7 mouse cellular contexts compared by ENCODE assay signal in the genomic region with DNA sequence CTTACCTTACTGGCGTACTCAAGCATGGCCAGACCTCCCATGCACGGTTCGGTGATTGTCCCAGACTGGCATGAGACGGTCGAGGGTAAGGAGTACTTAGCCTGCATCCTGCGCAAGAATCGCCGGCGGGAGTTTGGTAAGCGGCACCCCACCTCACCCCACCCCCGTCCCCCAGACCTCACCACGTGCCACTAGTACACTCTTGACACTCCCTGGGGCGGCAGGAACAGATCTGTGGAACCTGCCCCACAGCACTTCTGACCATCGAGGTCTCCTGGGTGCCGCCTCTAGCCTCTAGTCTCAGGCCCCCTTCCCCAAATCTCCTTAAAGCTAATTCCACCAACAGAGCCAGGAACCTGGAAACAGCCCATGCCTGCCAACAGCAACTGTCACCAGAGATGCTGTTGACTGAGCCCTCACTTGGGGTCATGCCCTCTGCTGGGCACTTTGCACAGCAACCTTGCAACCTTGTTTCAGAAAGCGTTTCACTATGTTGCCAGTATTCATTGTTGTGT. TPM values are rescaled to one million over a fixed set of nuclear protein-coding genes. Genes with fewer than 3 reads are reported as not detected.
A peak's percentile ranks its signal among the peaks of the same experiment; 100 is the strongest.
DNase-seq lines count a peak whose midpoint lies in the region; ATAC-seq and TF ChIP-seq lines count a peak whose summit lies in the region.

No protein-coding gene starts in this region.

- peak; percentile 71 for ATAC-seq in activated CD4-positive, CD25-positive, alpha-beta regulatory T cell, adult 4 months
- ATAC-seq in embryonic facial prominence, embryonic 11.5 days (replicated peaks; ENCODE audit: insufficient number of reproducible peaks, low FRiP score, low TSS enrichment, low read depth) = peak; percentile 60; the same call in 1 of the 2 replicates
- peak; percentile 72 for ATAC-seq in hindbrain, embryonic 16.5 days
- peak; percentile 29 for ATAC-seq in neural tube, embryonic 15.5 days (ENCODE audit: low FRiP score)

- no peaks in the 10 kb centered on the region for H3K27me3 ChIP-seq in embryonic facial prominence, embryonic 11.5 days (ENCODE audit: control insufficient read depth, insufficient read depth, low read length)
- H3K27me3 ChIP-seq in hindbrain, embryonic 16.5 days (replicated peaks; ENCODE audit: control insufficient read depth, insufficient read depth, low read length) = no peaks in the 10 kb centered on the region
- no peaks in the 10 kb centered on the region for H3K27me3 ChIP-seq in neural tube, embryonic 15.5 days (replicated peaks)

- peak overlapping the region; percentile 70 for H3K9ac ChIP-seq in embryonic facial prominence, embryonic 11.5 days (replicated peaks; ENCODE audit: low read length)
- H3K9ac ChIP-seq in hindbrain, embryonic 16.5 days (ENCODE audit: low read depth, low read length) = peak overlapping the region; percentile 77
- H3K9ac ChIP-seq in neural tube, embryonic 15.5 days (replicated peaks) = peak overlapping the region; percentile 75

- no peak overlapping the region for H3K27ac ChIP-seq in embryonic facial prominence, embryonic 11.5 days (replicated peaks; ENCODE audit: low read depth, low read length)
- no peak overlapping the region for H3K27ac ChIP-seq in hindbrain, embryonic 16.5 days (ENCODE audit: low read depth, low read length)
- H3K27ac ChIP-seq in neural tube, embryonic 15.5 days (replicated peaks) = peak overlapping the region; percentile 80

- WGBS in embryonic facial prominence, embryonic 11.5 days = 2% methylated on average over 16 of the region's 16 CpGs
- WGBS in hindbrain, embryonic 16.5 days = 2% methylated on average over 16 of the region's 16 CpGs
- whole genome bisulfite sequencing in lung, adult 2 months = 2% methylated on average over 16 of the region's 16 CpGs
- under 1% methylated on average over 16 of the region's 16 CpGs for WGBS in neural tube, embryonic 15.5 days

- H3K4me1 ChIP-seq in embryonic facial prominence, embryonic 11.5 days (ENCODE audit: control insufficient read depth, insufficient read depth, low read length) = no peaks in the 10 kb centered on the region
- H3K4me1 ChIP-seq in hindbrain, embryonic 16.5 days (ENCODE audit: control insufficient read depth, insufficient read depth, low read depth, low read length) = peaks cover 10% of the 10 kb centered on the region
- H3K4me1 ChIP-seq in lung, adult 2 months (ENCODE audit: control insufficient read depth, insufficient read depth, low read length) = peaks cover 7% of the 10 kb centered on the region; the same call in 1 of the 2 replicates
- H3K4me1 ChIP-seq in neural tube, embryonic 15.5 days = peaks cover 21% of the 10 kb centered on the region

- peak overlapping the region; percentile 51 for H3K4me3 ChIP-seq in embryonic facial prominence, embryonic 11.5 days (ENCODE audit: low read depth, low read length)
- H3K4me3 ChIP-seq in hindbrain, embryonic 16.5 days (ENCODE audit: low read length) = peak overlapping the region; percentile 64
- peak overlapping the region; percentile 59 for H3K4me3 ChIP-seq in lung, adult 2 months (replicated peaks; ENCODE audit: extremely low read depth, low read depth, low read length)
- H3K4me3 ChIP-seq in neural tube, embryonic 15.5 days (replicated peaks) = peak overlapping the region; percentile 62

- peak; percentile 53 to 70 for DNase-seq in CD8-positive naive resting alpha-beta T cell, adult 2 months (ENCODE audit: low read depth in 2 of 2, low spot score in 2 of 2)
- peak; percentile 63 for DNase-seq in embryonic facial prominence, embryonic 11.5 days (ENCODE audit: low spot score)
- no peak for DNase-seq in lung, adult 2 months
- no peak for DNase-seq in frontal cortex, postnatal 36 days (ENCODE audit: low spot score in 2 of 2)

- no peaks in the 10 kb centered on the region for H3K36me3 ChIP-seq in embryonic facial prominence, embryonic 11.5 days (replicated peaks; ENCODE audit: control insufficient read depth, insufficient read depth, low read depth, low read length)
- H3K36me3 ChIP-seq in hindbrain, embryonic 16.5 days (ENCODE audit: control insufficient read depth, insufficient read depth, low read length) = no peaks in the 10 kb centered on the region
- H3K36me3 ChIP-seq in neural tube, embryonic 15.5 days = no peaks in the 10 kb centered on the region

- TF ChIP-seq CTCF in lung, adult 2 months (IDR thresholded peaks at IDR 0.05; ENCODE audit: insufficient read depth, low read length) = peak; percentile 72

- TF ChIP-seq POLR2A in lung, adult 2 months (IDR thresholded peaks at IDR 0.05; ENCODE audit: borderline replicate concordance, extremely low read depth, low read depth, low read length) = no peak

- H3K9me3 ChIP-seq in embryonic facial prominence, embryonic 11.5 days (replicated peaks; ENCODE audit: control insufficient read depth, low read length) = no peaks in the 10 kb centered on the region
- H3K9me3 ChIP-seq in hindbrain, embryonic 16.5 days (ENCODE audit: control insufficient read depth, low read length) = no peaks in the 10 kb centered on the region
- H3K9me3 ChIP-seq in neural tube, embryonic 15.5 days (replicated peaks) = no peaks in the 10 kb centered on the region

- peak overlapping the region; percentile 84 for H3K4me2 ChIP-seq in embryonic facial prominence, embryonic 11.5 days (ENCODE audit: low read depth, low read length)
- peak overlapping the region; percentile 96 for H3K4me2 ChIP-seq in hindbrain, embryonic 16.5 days (ENCODE audit: low read length)
- H3K4me2 ChIP-seq in neural tube, embryonic 15.5 days = peak overlapping the region; percentile 95

RNA-seq across cellular contexts. Expression of a gene that starts 0.6 kb away (rescaled TPM):
- 1 to 10 TPM; 1.5 to 3.2 TPM for polyA plus RNA-seq in activated CD4-positive, CD25-positive, alpha-beta regulatory T cell, adult 4 months (2017; shearing (Covaris generic))
- 6.2 and 6.8 TPM in 2 replicates for polyA plus RNA-seq in embryonic facial prominence, embryonic 11.5 days (2014; fragmentation: Nextera tagmentation; extraction: Ambion mirVana)
- 8.4 and 8.9 TPM in 2 replicates for polyA plus RNA-seq in hindbrain, embryonic 16.5 days (2015; fragmentation: Nextera tagmentation; extraction: Ambion mirVana)
- polyA plus RNA-seq in lung, adult 2 months (2012; rRNA removed) = 1.9 and 3.7 TPM in 2 replicates
- polyA plus RNA-seq in neural tube, embryonic 15.5 days (2015; fragmentation: Nextera tagmentation; extraction: Ambion mirVana) = 8.9 and 9.0 TPM in 2 replicates

RNA-seq across cellular contexts. Expression of a gene that starts 24.9 kb away (rescaled TPM):
- not detected for polyA plus RNA-seq in activated CD4-positive, CD25-positive, alpha-beta regulatory T cell, adult 4 months (2017; shearing (Covaris generic))
- polyA plus RNA-seq in embryonic facial prominence, embryonic 11.5 days (2014; fragmentation: Nextera tagmentation; extraction: Ambion mirVana) = 5.8 and 6.1 TPM in 2 replicates
- polyA plus RNA-seq in hindbrain, embryonic 16.5 days (2015; fragmentation: Nextera tagmentation; extraction: Ambion mirVana) = 1.7 and 2.0 TPM in 2 replicates
- 11.5 and 15.3 TPM in 2 replicates for polyA plus RNA-seq in lung, adult 2 months (2012; rRNA removed)
- 1.3 and 3.8 TPM in 2 replicates for polyA plus RNA-seq in neural tube, embryonic 15.5 days (2015; fragmentation: Nextera tagmentation; extraction: Ambion mirVana)

Comparison
In these comparisons a context has a peak if more than half of its experiments do, and no peak if none do; other contexts are left out.
1. DNase-seq: peak in CD8-positive naive resting alpha-beta T cell, adult 2 months (2 of 2) and embryonic facial prominence, embryonic 11.5 days (single experiment); none in lung, adult 2 months (single experiment) and frontal cortex, postnatal 36 days (0 of 2).
2. Peak in every context shown above with its lines, with median percentiles within 50 percentile points of each other: ATAC-seq, H3K4me2 ChIP-seq, H3K4me3 ChIP-seq and H3K9ac ChIP-seq.